Mouse (Mus musculus): ENCODE measurements around the gene Plxna2.

The Plxna2 gene

GRCm38 (mm10) chr1:194816913-194817312 is 198.9 kb downstream of the Plxna2 start:
- DNase-seq (ENCODE audit: low read depth, low spot score), result peak; percentile 59

GRCm38 (mm10) chr1:194820953-194821352 is 202.9 kb downstream of the Plxna2 start:
- DNase-seq (ENCODE audit: low read depth, low spot score), result no peak

- DNase-seq (ENCODE audit: low read depth, low spot score), result no peak
These were observed 203.7 kb downstream of the Plxna2 start for GRCm38 (mm10) chr1:194821721-194822120.

- no peak for DNase-seq (ENCODE audit: low read depth, low spot score)
These were observed 210.3 kb downstream of the Plxna2 start for GRCm38 (mm10) chr1:194828316-194828715.

GRCm38 (mm10) chr1:194835238-194835637 is 217.2 kb downstream of the Plxna2 start:
- DNase-seq (ENCODE audit: low read depth, low spot score), result no peak

GRCm38 (mm10) chr1:194836182-194836581 is 218.2 kb downstream of the Plxna2 start:
- no peak for DNase-seq (ENCODE audit: low read depth, low spot score)

GRCm38 (mm10) chr1:194836671-194837070 is 218.7 kb downstream of the Plxna2 start:
- DNase-seq (ENCODE audit: low read depth, low spot score), result no peak

GRCm38 (mm10) chr1:194839230-194839910 is 221.4 kb downstream of the Plxna2 start:
- no peak for DNase-seq (ENCODE audit: low read depth, low spot score)

- no peak for DNase-seq (ENCODE audit: low read depth, low spot score)
These were observed 225.0 kb downstream of the Plxna2 start for GRCm38 (mm10) chr1:194843020-194843419.

- no peak for DNase-seq (ENCODE audit: low read depth, low spot score)
These were observed 229.0 kb downstream of the Plxna2 start for GRCm38 (mm10) chr1:194847014-194847413.

- no peak for DNase-seq (ENCODE audit: low read depth, low spot score)
These were observed 233.4 kb downstream of the Plxna2 start for GRCm38 (mm10) chr1:194851242-194852064.

GRCm38 (mm10) chr1:194852065-194852358 is 234.0 kb downstream of the Plxna2 start:
- no peak for DNase-seq (ENCODE audit: low read depth, low spot score)
